Mouse (Mus musculus) C2C12 (cell line): Measurements from ENCODE around the gene Sh2d1b2. TPM values are rescaled to one million over a fixed set of nuclear protein-coding genes. Genes with fewer than 3 reads are reported as not detected.

Source experiments
- H3K27me3 ChIP-seq: one replicate; pipeline ENCODE4 v1.6.1; 2011; ENCODE audit not compliant: control insufficient read depth, insufficient read depth, insufficient read length
- H3K36me3 ChIP-seq: one replicate; pipeline ENCODE4 v1.6.1; 2011; ENCODE audit not compliant: control insufficient read depth, insufficient read depth
- H3K4me3 ChIP-seq: one replicate; pipeline ENCODE4 v1.5.1; 2011; ENCODE audit warnings: mild to moderate bottlenecking, control low read depth; ENCODE audit not compliant: poor library complexity, insufficient read depth, severe bottlenecking
- H3K79me2 ChIP-seq: one replicate; pipeline ENCODE4 v1.6.1; 2011; ENCODE audit not compliant: control insufficient read depth, insufficient read depth
- H3K79me3 ChIP-seq: one replicate; pipeline ENCODE4 v1.6.1; 2011; ENCODE audit warnings: low read depth, control low read depth
- H3ac ChIP-seq: one replicate; pipeline ENCODE3; 2011; ENCODE audit warnings: low read depth; ENCODE audit not compliant: control insufficient read depth, insufficient read length
- CEBPB ChIP-seq: IDR thresholded peaks from one replicate; pipeline ENCODE4 v1.6.1; 2011; ENCODE audit warnings: low read depth, mild to moderate bottlenecking, control low read depth, moderate library complexity
- CTCF ChIP-seq: IDR thresholded peaks from one replicate; pipeline ENCODE4 v1.5.1; 2011; ENCODE audit not compliant: control insufficient read depth, insufficient read depth, insufficient read length
- FOSL1 ChIP-seq: IDR thresholded peaks from one replicate; pipeline ENCODE4 v1.8.0; 2011; ENCODE audit warnings: mild to moderate bottlenecking, low read length; ENCODE audit not compliant: poor library complexity, insufficient read depth, severe bottlenecking
- MAX ChIP-seq: IDR thresholded peaks from one replicate; pipeline ENCODE4 v1.6.1; 2011; ENCODE audit warnings: mild to moderate bottlenecking, control low read depth
- MYOD1 ChIP-seq: IDR thresholded peaks from one replicate; pipeline ENCODE4 v1.6.1; 2011; ENCODE audit warnings: low read depth; ENCODE audit not compliant: control insufficient read depth, insufficient read length
- MYOG ChIP-seq: IDR thresholded peaks from one replicate; pipeline ENCODE4 v1.6.1; 2011; ENCODE audit not compliant: control insufficient read depth, insufficient read length; ENCODE audit errors: extremely low read depth
- USF1 ChIP-seq: IDR thresholded peaks from one replicate; pipeline ENCODE4 v1.6.1; 2011; ENCODE audit warnings: low read depth, mild to moderate bottlenecking, control low read depth, moderate library complexity
- polyA plus RNA-seq: library from polyadenylated mRNA; unstranded; fragments of >200 nt; fragmentation: generic; extraction: Trizol; gene quantifications from one replicate; pipeline ENCODE4 v1.2.1, GENCODE M21; 2012; ENCODE audit warnings: missing spikeins

The Sh2d1b2 gene
- polyA plus RNA-seq, 1 experiment = 0.12 TPM

DNA sequence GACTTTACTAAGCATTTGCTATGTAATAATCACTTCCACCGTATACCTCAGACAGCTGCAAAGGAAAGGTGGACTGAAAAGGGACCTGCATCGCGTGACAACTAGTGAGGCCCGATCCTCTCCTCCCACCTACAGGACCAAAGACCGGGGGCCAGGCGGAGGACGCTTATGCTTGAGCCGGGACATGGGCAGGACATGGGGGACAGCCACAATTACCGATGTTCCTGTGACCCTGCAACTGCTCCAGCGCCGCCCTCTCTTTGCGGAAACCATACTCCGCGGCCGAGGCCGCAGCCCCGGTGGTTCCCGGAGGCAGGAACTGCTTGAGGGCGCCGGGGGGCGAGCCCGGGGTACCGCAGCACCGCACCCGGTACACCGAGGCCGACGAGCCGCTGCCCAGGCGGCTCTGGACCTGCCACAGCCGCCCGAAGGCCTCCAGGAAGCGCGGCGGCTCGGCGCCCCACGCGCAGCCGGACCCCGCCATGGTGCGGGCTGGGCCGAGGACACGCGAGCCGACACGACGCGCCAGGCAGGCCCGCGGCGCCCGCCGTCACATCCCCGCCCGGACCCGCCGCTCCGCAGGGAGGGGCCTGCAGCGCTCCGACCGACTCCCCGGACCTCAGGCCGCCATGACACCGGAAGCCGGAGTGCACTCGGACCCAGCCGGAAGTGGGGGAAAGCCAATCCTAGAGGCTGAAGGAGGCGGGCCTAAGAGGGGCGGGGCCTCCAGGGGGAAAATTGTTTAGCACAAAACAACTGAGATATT, 17.6 kb upstream of the Sh2d1b2 start, which contains the start of gene Uhmk1:
Uhmk1 (minus strand) TSS at position 641 of the 766 bp plus-strand sequence.
- peak within 1 kb of the TSS; percentile 90 for H3K4me3 ChIP-seq
- peaks cover 39% of the 10 kb centered on the region for H3K79me2 ChIP-seq
- peak within 1 kb of the TSS; percentile 75 for H3ac ChIP-seq
- H3K27me3 ChIP-seq = no peaks in the 10 kb centered on the region
- peaks cover 27% of the 10 kb centered on the region for H3K79me3 ChIP-seq
- no peak for TF ChIP-seq FOSL1
- no peak for TF ChIP-seq MYOD1
- no peak for TF ChIP-seq CEBPB
- TF ChIP-seq MYOG = no peak
- TF ChIP-seq USF1 = no peak
- no peak for TF ChIP-seq MAX
- no peak for TF ChIP-seq CTCF
- peaks cover 12% of the 10 kb centered on the region for H3K36me3 ChIP-seq

DNA sequence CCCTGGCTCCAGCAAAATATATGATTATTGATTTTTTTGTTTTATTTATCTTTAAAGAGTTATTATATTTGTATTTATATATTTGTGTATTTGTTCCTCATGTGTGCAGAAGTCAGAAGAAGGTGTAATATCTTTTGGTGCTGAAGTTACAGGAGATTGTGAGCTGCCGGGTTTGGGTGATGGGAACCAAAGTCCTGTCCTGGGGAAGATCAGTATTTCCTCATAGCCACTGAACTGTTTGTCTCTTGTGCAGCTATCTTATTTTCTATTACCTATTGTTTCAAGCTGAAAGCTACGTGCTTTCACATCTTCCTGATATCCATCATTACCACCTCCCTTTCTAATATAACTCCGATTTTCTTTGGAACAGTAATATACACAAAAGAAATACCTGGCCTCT, 17.0 kb upstream of the Sh2d1b2 start:
- Histone ChIP-seq H3K4me3 (peak overlapping the region; percentile 90), H3K27me3 (no peaks in the 10 kb centered on the region), H3K79me2 (peaks cover 39% of the 10 kb centered on the region), H3ac (no peak overlapping the region), H3K79me3 (peaks cover 27% of the 10 kb centered on the region), H3K36me3 (peaks cover 8% of the 10 kb centered on the region)
- TF ChIP-seq MYOG = no peak
- TF ChIP-seq USF1 = no peak
- TF ChIP-seq FOSL1 = no peak
- no peak for TF ChIP-seq MYOD1
- no peak for TF ChIP-seq CTCF
- no peak for TF ChIP-seq MAX
- TF ChIP-seq CEBPB = no peak

DNA sequence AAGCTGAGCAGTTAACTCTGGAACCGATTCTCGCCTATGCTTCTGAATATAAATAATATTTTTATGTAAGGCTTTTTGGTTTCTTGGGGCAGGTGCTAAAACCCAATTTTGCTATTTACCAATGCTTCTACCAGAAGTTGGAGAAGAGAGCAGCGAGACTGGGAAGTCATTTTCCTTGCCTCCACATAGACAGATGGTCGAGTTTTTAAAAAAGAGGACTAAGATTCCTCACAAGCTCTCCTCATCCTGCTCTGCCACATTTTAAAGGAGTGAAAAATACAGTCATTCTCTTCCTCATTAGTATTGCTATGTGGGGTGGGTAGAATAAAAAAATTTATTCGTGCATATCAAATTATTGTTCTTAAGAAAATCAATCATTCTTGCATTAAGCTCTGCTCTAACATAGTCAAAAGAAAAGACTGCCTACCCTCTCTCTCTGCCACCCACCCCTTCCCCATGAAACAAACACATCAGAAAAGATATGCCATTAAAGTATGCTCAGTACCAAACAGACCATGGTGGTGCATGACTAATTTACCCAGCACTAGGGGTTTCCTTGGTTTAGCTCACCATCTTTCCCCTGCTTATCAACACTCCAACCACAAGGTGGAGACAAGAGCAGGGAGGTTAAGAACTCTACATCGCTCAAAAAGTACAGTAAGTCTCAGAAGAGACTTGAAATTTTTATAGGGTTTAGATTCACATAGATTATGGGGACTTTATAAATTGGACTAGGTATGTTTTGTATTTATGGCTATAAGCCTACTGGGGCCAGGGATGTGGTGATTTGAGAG, 14.3 kb upstream of the Sh2d1b2 start:
- Histone ChIP-seq H3K4me3 (no peak overlapping the region), H3K36me3 (no peaks in the 10 kb centered on the region), H3K27me3 (peaks cover 3% of the 10 kb centered on the region), H3ac (no peak overlapping the region), H3K79me3 (peaks cover 11% of the 10 kb centered on the region), H3K79me2 (peaks cover 20% of the 10 kb centered on the region)
- TF ChIP-seq MYOD1 = no peak
- no peak for TF ChIP-seq CTCF
- TF ChIP-seq USF1 = no peak
- TF ChIP-seq MAX = no peak
- TF ChIP-seq FOSL1 = no peak
- no peak for TF ChIP-seq MYOG
- TF ChIP-seq CEBPB = no peak

DNA sequence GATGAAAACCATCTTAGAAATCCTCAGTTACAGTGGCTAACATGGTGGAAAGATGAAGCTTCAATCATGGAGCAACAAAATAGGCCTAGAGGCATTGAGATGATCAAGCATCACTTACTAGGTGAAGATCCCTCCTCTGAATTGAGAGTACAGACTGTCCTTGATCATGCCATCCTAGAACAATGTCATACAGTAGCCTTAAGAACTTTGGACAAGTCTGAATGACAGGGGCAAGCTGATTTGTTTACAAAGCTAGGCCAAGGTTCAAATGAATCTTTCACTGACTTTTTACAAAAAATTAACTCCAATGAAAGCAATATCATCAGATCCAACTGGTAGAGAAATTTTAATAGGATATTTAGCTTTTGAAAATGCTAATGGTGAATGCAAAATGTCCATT, 12.2 kb upstream of the Sh2d1b2 start:
- TF ChIP-seq MAX (no peak), CTCF (no peak), FOSL1 (no peak), USF1 (no peak), MYOD1 (no peak), MYOG (no peak), CEBPB (no peak)
- Histone ChIP-seq H3K4me3 (no peak overlapping the region), H3K79me2 (no peaks in the 10 kb centered on the region), H3K27me3 (peaks cover 3% of the 10 kb centered on the region), H3K36me3 (no peaks in the 10 kb centered on the region), H3K79me3 (no peaks in the 10 kb centered on the region), H3ac (no peak overlapping the region)

DNA sequence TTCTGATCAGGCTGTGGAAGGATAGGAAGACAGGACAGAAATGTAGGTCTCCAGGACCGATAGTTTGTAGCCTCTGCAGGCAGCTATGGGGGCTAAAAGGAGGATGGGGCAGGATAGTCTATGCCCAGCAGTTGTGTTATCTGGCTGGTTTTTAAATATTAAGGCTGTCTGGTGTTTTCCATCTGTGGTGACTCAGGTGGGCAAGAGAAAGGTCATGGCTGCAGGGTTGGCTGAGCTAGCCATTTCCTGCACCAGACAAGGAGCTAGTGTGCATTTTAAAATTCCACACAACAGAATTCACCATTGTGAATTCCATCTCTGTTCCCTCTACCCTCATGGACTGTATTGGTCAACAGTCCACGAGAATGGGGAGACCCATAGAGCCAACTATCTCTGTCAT, 9.3 kb upstream of the Sh2d1b2 start:
- TF ChIP-seq CTCF (no peak), USF1 (no peak), CEBPB (no peak), MAX (no peak), MYOD1 (no peak), FOSL1 (no peak), MYOG (no peak)
- Histone ChIP-seq H3K4me3 (no peak overlapping the region), H3K79me2 (no peaks in the 10 kb centered on the region), H3K27me3 (peaks cover 3% of the 10 kb centered on the region), H3K79me3 (no peaks in the 10 kb centered on the region), H3ac (no peak overlapping the region), H3K36me3 (no peaks in the 10 kb centered on the region)
